Mouse (Mus musculus) gastrocnemius, postnatal 25 days (tissue): Measurements from ENCODE around the gene Cdc14b. TPM values are rescaled to one million over a fixed set of nuclear protein-coding genes. Genes with fewer than 3 reads are reported as not detected.
A peak's percentile ranks its signal among the peaks of the same experiment; 100 is the strongest.
"Not testable (repeated sequence)": the region's sequence is repeated elsewhere in the genome, so short reads cannot be mapped to it uniquely, and the experiment has no call there.

Source experiments
- DNase-seq: peaks from one replicate; pipeline ENCODE4 v3.0.0; 2022
- total RNA-seq, 2 experiments: library from RNA; stranded (reverse); gene quantifications; 1 replicate in 1 of 2; 2 replicates in 1 of 2; pipeline ENCODE4 v1.2.3; 2021

Cdc14b gene
- total RNA-seq, 2 experiments from 2014 or later, result 3.8 to 4.6 TPM

- no peak for DNase-seq
Measured at GRCm38 (mm10) chr13:64273891-64274844, 922 bp downstream of the Cdc14b start.

- DNase-seq, result no peak
Measured at GRCm38 (mm10) chr13:64273352-64273751, 1.7 kb downstream of the Cdc14b start.

DNA sequence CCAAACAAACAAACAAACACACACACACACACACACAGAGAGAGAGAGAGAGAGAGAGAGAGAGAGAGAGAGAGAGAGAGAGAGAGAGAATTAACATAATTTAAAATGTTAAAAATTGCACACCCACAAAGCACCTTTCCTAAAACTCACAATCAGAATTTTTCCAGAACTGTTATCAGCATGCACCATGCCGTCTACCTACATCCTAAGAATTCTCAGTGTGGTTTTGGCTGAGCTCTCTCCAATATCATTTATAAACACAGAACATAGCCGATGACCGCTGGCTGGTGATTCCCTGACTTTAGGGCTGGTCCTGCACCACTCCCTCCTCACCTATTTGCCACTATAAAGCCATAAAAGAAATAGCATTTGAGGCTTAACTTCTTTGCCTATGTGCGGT is 6.7 kb downstream of the Cdc14b start:
- DNase-seq, result no peak

DNA sequence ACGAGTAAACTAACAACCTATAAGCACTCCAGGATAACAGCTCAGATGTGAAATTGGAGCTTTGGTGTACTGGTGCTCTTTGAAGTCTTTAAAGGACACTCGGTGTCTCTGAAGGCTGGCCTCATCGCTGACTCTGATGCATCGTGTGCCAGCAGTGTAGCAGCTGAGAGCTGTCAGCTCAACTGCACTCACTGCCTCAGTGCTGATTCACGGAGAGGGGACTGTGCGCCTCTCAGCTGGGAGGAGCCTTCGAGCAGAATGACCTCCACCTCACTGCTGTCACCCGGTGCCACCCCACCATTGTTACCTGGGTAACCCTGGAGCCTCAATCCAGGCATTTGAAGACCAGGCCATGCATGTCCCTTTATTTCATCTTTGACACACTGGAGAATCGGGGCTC is 7.9 kb downstream of the Cdc14b start:
- peak; percentile 56 for DNase-seq

DNA sequence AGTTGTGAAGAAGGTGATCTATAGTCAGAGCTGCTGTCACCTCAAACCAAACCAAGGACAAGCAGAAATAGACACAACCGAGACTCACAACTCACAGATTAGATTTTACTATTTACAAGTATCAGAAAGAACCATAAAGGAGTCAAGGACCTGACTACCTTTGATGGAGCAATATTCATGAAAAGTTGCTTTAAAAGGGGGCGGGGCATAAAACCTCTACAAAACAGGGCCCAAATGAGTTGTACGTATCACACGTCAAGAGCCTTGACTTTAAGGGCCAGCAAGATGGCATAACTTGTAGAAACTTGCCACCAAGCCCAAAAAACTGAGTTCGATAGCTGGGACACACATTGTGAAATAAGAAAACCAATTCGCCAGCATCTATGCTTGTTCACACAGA is 10.5 kb downstream of the Cdc14b start:
- DNase-seq, result no peak

GRCm38 (mm10) chr13:64259903-64260302 is 15.2 kb downstream of the Cdc14b start:
- no peak for DNase-seq

DNA sequence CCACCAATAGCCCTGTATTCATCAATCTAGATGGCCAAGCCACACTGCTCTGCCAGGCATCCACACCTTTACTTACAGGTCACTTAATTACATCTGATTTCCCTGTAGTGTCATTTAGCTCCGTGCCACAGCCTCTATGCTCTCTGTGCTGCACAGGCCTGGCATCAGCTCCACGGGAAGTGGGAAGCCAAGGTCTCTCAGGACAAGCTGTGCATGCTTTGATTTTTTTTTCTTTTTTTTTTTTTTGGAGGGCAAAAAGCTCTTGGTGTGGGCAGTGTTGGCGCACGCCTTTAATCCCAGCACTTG is 16.6 kb downstream of the Cdc14b start:
- DNase-seq, result no peak

- no peak for DNase-seq
Measured at GRCm38 (mm10) chr13:64257814-64258515, 17.1 kb downstream of the Cdc14b start.

DNA sequence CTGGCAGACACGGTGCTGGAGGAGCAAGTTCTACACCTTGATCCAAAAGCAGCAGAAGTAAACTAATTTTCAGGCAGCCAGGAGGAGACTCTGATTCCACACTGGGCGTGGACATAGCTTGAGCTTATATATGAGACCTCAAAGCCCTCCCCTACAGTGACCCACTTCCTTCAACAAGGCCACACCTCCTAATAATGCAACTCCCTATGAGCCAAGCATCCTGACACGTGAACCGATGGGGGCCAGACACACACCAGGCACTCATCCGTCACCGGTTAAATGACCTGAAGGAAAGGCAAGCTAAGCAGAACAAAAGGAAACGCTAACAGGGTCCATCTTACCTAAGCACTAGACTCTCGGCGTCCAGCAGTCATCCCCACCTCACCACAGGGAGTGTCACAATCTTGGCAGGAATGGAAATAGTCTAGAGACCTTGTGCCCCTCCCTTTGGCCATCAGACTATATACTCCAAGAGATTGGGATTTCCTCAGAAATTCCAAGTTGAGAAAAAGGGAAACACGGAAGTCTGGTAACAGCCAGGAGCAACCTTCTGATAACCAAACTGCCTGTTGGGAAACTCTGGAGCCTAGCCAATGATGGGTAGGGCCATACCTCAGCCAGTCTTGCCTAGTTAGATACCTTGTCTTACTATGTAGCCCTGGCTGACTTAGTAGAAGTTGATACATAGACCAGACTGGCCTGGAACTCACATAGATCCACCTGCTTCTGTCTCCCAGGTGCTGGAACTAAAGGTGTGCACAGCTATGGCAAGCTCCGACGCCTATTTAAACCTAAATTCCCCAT is 17.9 kb downstream of the Cdc14b start:
- no peak for DNase-seq

GRCm38 (mm10) chr13:64254185-64254584 is 20.9 kb downstream of the Cdc14b start:
- not testable (repeated sequence) for DNase-seq

DNA sequence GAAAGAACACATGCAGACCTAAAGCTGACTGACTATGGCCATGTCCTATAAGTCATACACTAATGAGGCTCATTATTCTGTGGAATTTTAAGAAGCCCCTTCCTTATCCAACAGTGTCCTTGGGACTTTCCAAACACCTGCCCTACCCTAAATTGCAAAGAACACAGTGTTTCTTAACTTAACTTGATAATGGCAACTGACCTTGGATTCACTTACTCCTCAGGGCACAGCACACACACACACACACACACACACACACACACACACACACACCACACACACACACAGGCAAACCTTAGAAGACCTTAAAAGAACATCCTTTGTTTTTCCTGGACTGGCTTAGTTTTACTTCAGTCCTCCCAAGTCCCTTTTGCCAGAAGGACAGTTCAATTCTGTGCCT is 21.4 kb downstream of the Cdc14b start:
- DNase-seq, result no peak

DNA sequence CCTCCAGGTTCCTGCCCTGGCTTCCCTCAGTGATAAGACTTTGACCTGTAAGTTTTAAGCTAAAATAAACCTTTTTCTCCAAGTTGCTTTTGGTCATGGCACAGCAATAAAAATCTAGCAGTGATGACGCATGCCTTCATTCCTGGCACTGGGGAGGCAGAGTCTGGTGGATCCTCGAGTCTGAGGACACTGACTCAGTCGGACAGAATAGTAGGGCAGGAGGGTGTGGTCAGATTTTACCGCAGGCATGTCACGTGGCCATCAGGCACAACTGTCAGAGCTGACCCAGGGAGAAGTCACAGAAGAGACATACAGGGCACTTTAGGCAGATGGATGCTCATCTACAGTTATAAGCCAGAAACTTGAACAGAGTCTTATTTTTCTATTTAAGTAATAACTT is 22.9 kb downstream of the Cdc14b start:
- no peak for DNase-seq

DNA sequence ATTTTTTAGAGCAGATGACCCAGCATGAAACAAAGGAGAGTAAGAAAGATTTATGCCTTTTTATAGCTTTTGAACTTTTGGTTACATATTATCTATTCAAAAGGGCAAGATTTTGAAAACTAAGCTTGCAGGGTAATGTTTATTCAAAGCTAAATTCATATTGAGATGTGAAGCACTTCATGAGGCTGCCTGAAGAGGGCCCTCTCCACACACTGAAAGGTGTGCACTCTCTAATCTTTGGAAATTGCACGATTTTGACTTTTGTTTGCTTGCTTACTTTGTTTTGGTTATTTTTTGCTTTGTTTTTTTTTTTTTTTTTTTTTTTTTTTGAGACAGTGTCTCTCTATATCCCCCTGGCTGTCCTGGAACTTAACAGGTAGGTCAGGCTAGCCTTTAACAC is 24.7 kb downstream of the Cdc14b start:
- no peak for DNase-seq

DNA sequence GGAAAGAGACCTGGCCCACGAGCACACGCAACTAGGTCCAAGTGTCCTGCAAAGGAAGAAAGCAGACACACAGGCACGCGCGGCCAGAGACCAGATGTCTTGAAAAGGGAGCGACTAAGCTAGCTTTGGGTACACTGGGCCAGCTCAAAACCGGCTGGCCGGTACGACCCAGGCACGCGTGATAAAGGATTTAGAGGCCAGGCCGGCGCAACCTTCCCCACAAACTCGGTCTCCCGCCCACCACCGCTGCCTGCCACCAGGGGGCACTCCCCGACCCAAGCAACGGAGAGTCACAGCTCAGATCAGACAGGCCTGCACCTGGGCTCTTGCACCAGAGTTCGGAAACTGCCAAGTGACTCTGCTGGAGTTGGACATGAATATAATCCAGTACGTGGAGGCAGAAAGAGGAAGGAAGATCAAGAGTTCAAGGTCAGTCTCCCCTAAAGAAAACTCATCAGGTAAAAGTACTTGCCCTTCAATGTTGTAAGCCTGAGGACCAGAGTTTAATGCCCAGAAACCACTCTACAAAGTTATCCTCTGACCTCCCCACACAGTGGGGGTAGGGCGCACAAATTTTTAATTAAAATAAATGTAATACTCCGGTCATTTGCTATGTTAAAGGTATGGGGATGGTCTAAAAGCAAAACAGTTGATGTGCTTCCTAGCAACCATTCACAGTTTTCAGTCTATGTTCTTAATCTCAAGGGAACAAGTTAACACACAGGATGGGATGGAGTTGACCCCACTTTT is 26.1 kb downstream of the Cdc14b start:
- peak; percentile 86 for DNase-seq

GRCm38 (mm10) chr13:64248161-64248774 is 26.8 kb downstream of the Cdc14b start:
- peak; percentile 67 for DNase-seq

DNA sequence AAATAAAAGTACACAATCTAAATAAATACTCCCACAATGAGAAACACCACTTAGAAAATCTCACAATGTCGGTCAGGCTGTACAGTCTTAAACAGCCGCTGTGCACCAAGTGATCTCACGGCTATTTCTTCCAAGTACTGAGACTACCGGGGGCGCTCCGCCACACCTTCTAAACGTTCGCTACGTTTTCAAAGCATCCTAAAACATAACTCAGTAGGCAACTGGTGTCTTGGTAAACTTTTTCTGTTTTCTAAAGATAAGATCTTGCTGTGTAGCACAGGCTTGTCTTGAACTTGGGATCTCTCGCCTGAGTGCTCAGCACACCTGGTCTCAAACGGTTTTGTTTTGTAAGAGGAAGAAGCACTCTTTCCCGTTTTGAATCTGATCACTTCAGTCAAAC is 29.0 kb downstream of the Cdc14b start:
- DNase-seq, result no peak

- DNase-seq, result no peak
Measured at GRCm38 (mm10) chr13:64244685-64245261, 30.3 kb downstream of the Cdc14b start.

- DNase-seq, result no peak
Measured at GRCm38 (mm10) chr13:64242721-64243120, 32.4 kb downstream of the Cdc14b start.

DNA sequence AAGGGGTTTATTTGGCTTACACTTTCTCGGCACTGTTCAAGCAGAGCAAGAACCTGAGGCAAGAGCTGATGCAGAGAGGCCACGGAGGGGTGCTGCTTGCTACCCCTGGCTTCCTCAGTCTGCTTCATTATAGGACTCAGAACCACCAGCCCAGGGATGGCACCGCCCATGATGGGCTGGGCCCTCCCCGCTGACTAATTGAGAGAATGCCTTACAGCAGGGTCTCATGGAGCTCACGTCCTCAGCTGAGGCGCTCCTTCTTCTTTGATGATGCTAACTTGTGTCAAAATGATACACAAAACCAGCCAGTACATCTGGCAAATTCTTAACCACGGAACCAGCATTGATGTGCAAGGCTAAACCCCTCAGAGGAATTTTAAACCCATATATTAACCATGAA is 34.5 kb downstream of the Cdc14b start:
- no peak for DNase-seq

- no peak for DNase-seq
Measured at GRCm38 (mm10) chr13:64237681-64238157, 37.4 kb downstream of the Cdc14b start.
